Mouse (Mus musculus): ENCODE measurements around the gene Vps35l. TPM values are rescaled to one million over a fixed set of nuclear protein-coding genes. Genes with fewer than 3 reads are reported as not detected.
A peak's percentile ranks its signal among the peaks of the same experiment; 100 is the strongest.

Vps35l gene
- polyA plus RNA-seq, 1 experiment from 2014 or later: 91.9 TPM

DNA sequence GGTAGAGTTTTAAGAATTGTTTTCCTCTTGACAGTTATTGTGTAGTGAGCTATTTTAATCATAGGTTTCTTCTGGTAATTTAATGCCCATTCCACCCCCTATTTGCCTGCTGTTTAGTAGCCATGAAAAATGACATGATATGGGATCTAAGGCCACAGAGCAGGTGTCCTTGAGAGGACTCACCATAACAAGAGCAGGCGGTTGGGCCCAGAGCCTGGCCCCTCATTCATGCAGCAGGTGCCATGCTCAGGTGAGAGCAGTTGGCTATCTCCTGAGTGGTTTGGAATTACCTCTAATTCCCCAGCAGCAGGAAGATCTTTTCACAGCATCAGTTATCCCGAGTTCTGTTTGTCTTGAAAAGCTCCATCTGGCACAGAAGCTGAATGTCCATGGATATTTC lies 14.6 kb upstream of the Vps35l start:
- H3K27me3 ChIP-seq (replicated peaks; ENCODE audit: control insufficient read depth, insufficient read depth, low read length): no peaks in the 10 kb centered on the region
- H3K36me3 ChIP-seq (ENCODE audit: control insufficient read depth, insufficient read depth, low read length): peaks cover 30% of the 10 kb centered on the region
- H3K27ac ChIP-seq (ENCODE audit: low read depth, low read length): no peak overlapping the region
- no peak overlapping the region for H3K4me2 ChIP-seq (ENCODE audit: low read length)
- no peak overlapping the region for H3K4me3 ChIP-seq (ENCODE audit: low read length)
- H3K4me1 ChIP-seq (ENCODE audit: control insufficient read depth, insufficient read depth, low read depth, low read length): no peaks in the 10 kb centered on the region
- no peak for ATAC-seq
- WGBS: 94% methylated on average over 2 of the region's 2 CpGs
- no peak overlapping the region for H3K9ac ChIP-seq (ENCODE audit: low read depth, low read length)
- no peaks in the 10 kb centered on the region for H3K9me3 ChIP-seq (ENCODE audit: control insufficient read depth, low read length)

DNA sequence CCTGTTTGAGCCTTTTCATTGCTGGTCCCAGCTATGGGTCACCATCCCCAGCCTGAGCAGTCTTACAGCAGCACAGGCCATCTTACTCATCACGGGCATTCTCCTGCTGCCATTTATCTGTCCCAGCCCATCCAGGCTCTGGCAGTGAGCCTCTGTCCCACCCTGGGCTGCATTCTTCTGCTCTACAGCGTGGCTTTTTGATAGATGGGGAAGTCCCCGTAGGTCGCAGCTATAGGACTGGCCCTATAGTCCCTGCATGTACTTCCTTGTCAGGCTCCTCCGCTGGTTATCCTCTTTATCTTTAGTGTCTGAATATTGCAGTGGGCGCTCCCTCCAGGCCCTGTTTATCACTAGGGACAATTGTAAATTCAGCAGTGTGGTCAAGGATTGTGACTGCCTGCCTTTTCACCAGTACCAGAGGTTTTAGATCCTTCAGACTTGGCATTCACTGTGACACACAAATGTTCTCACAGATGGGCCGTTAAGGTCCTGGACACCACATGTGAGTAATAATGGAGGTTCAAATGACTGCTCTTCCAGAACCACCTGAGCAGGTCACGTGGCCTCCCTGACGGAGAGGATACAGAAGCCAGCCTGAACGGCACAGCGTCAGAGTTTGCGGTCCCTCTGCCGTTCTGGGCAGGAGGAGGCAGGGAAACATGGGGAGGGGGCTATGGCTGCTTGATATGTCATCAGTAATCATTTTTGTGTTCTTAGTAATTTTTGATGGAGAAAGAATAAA lies 11.0 kb upstream of the Vps35l start:
- Histone ChIP-seq H3K27me3 (replicated peaks; ENCODE audit: control insufficient read depth, insufficient read depth, low read length) (no peaks in the 10 kb centered on the region), H3K4me2 (ENCODE audit: low read length) (no peak overlapping the region), H3K36me3 (ENCODE audit: control insufficient read depth, insufficient read depth, low read length) (peaks cover 19% of the 10 kb centered on the region), H3K9me3 (ENCODE audit: control insufficient read depth, low read length) (no peaks in the 10 kb centered on the region), H3K27ac (ENCODE audit: low read depth, low read length) (no peak overlapping the region), H3K9ac (ENCODE audit: low read depth, low read length) (no peak overlapping the region), H3K4me1 (ENCODE audit: control insufficient read depth, insufficient read depth, low read depth, low read length) (no peaks in the 10 kb centered on the region), H3K4me3 (ENCODE audit: low read length) (no peak overlapping the region)
- ATAC-seq: no peak
- WGBS: 90% methylated on average over 13 of the region's 13 CpGs

DNA sequence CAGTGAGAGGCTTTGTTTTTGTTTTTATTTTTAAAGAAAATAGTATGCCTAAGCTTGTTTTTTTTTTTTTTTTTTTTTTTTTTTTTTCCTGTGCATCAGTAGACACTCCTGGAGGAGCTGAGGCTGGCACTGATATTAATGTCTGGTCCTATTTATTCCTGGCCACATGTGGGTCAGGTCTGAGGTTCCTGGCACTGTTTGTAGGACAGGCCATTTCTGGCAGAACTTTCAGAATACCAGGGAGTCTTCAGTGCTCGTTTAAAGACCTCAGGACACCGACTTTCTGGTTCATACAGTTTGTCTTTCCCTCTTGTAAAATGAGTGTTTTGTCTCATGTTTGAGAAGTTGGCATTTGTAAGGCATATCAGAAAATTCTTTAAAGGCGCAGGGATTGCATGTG lies 8.2 kb upstream of the Vps35l start:
- 93% methylated on average over 3 of the region's 3 CpGs for WGBS
- Histone ChIP-seq H3K4me3 (ENCODE audit: low read length) (no peak overlapping the region), H3K27me3 (replicated peaks; ENCODE audit: control insufficient read depth, insufficient read depth, low read length) (no peaks in the 10 kb centered on the region), H3K9me3 (ENCODE audit: control insufficient read depth, low read length) (no peaks in the 10 kb centered on the region), H3K4me1 (ENCODE audit: control insufficient read depth, insufficient read depth, low read depth, low read length) (no peaks in the 10 kb centered on the region), H3K27ac (ENCODE audit: low read depth, low read length) (no peak overlapping the region), H3K36me3 (ENCODE audit: control insufficient read depth, insufficient read depth, low read length) (peaks cover 14% of the 10 kb centered on the region), H3K4me2 (ENCODE audit: low read length) (no peak overlapping the region), H3K9ac (ENCODE audit: low read depth, low read length) (no peak overlapping the region)
- no peak for ATAC-seq

DNA sequence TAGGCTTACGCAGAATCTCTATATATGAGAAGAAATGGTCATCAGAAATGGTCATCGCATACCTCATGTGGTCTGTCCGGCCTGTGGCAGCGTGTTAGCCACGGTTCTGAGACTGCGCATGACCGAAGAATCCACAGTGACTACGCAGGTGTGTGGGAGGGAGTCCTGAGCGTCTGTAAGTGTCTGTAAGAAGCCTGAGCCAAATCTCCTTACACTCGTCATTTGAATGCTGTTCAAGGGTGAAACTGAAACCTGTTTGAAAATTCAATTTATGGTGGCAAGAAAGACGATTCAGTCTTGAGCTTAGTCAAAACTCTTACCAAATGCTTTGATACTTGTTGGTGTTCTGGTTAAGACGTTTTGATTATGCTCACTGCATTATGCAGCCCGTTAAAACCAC lies 6.8 kb upstream of the Vps35l start:
- H3K4me2 ChIP-seq (ENCODE audit: low read length): no peak overlapping the region
- no peaks in the 10 kb centered on the region for H3K4me1 ChIP-seq (ENCODE audit: control insufficient read depth, insufficient read depth, low read depth, low read length)
- no peak overlapping the region for H3K27ac ChIP-seq (ENCODE audit: low read depth, low read length)
- no peaks in the 10 kb centered on the region for H3K9me3 ChIP-seq (ENCODE audit: control insufficient read depth, low read length)
- no peak for ATAC-seq
- H3K9ac ChIP-seq (ENCODE audit: low read depth, low read length): no peak overlapping the region
- H3K27me3 ChIP-seq (replicated peaks; ENCODE audit: control insufficient read depth, insufficient read depth, low read length): no peaks in the 10 kb centered on the region
- peaks cover 14% of the 10 kb centered on the region for H3K36me3 ChIP-seq (ENCODE audit: control insufficient read depth, insufficient read depth, low read length)
- H3K4me3 ChIP-seq (ENCODE audit: low read length): no peak overlapping the region
- 91% methylated on average over 13 of the region's 13 CpGs for WGBS

DNA sequence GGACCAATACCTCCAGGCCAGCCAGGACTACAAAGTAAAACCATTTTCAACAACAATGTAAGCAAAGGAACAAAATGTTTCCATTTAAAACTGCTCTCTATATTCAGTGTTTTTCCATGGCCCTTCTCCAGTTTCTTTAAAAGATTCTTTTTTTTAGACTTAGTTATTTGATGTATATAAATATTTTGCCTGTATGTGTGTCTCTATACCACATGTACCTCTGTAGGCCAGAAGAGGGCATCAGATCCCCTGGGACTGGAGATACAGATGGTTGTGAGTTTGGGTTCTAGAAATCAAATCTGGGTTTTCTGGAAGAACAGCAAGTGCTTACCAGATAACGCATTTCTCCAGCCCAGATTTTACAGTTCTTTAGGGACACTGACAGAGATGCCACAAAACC lies 1.3 kb upstream of the Vps35l start:
- H3K4me3 ChIP-seq (ENCODE audit: low read length): no peak overlapping the region
- H3K4me1 ChIP-seq (ENCODE audit: control insufficient read depth, insufficient read depth, low read depth, low read length): peaks cover 12% of the 10 kb centered on the region
- no peak overlapping the region for H3K4me2 ChIP-seq (ENCODE audit: low read length)
- no peaks in the 10 kb centered on the region for H3K9me3 ChIP-seq (ENCODE audit: control insufficient read depth, low read length)
- 80% methylated on average over 1 of the region's 1 CpGs for WGBS
- no peak for ATAC-seq
- H3K27ac ChIP-seq (ENCODE audit: low read depth, low read length): no peak overlapping the region
- no peaks in the 10 kb centered on the region for H3K27me3 ChIP-seq (replicated peaks; ENCODE audit: control insufficient read depth, insufficient read depth, low read length)
- H3K9ac ChIP-seq (ENCODE audit: low read depth, low read length): no peak overlapping the region
- peaks cover 2% of the 10 kb centered on the region for H3K36me3 ChIP-seq (ENCODE audit: control insufficient read depth, insufficient read depth, low read length)

DNA sequence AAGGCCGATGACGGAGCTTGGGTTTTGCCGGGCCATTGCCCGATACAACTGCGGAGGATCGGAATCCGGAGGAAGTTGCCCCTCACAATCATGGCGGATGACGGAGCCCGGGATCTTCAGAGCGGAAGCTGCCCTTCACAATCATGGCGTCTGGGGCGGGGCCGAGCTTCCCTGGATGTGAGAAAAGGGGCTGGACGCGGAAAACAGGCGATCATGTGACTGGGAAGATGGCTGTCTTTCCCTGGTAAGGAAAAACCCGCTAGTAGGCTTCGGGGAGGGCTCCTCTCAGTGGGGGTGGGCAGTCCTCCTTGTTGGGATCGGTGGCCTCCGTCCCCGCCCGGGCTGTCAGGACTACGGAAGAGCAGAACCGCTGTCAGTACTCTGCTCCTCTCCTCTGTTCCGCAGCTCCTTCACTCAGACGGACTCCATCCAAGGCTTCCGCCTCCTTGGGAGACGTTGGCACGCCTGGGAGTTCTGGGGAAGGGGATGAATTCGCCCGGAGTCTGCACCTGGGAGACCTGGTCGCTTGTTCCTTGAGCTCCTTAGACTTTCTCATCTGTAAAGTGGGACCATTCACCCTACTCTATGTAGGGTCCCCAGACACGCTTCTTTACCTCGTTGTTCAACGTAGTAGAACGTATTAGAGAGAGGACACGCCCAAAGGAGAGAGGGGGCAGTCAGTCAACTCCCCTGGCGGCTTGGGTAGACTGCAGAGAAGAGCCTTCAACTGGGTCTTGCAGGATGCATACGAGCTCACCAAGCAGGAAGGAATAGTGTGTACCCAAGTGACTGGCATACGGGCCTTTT lies 709 bp downstream of the Vps35l start:
- Histone ChIP-seq H3K4me2 (ENCODE audit: low read length) (peak overlapping the region; percentile 62), H3K36me3 (ENCODE audit: control insufficient read depth, insufficient read depth, low read length) (peaks cover 7% of the 10 kb centered on the region; the same call in 1 of the 2 replicates), H3K27me3 (replicated peaks; ENCODE audit: control insufficient read depth, insufficient read depth, low read length) (no peaks in the 10 kb centered on the region), H3K9ac (ENCODE audit: low read depth, low read length) (peak overlapping the region; percentile 84), H3K27ac (ENCODE audit: low read depth, low read length) (peak overlapping the region; percentile 87), H3K9me3 (ENCODE audit: control insufficient read depth, low read length) (no peaks in the 10 kb centered on the region), H3K4me3 (ENCODE audit: low read length) (peak overlapping the region; percentile 84), H3K4me1 (ENCODE audit: control insufficient read depth, insufficient read depth, low read depth, low read length) (peaks cover 12% of the 10 kb centered on the region)
- peak; percentile 96 for ATAC-seq
- 3% methylated on average over 41 of the region's 41 CpGs for WGBS

DNA sequence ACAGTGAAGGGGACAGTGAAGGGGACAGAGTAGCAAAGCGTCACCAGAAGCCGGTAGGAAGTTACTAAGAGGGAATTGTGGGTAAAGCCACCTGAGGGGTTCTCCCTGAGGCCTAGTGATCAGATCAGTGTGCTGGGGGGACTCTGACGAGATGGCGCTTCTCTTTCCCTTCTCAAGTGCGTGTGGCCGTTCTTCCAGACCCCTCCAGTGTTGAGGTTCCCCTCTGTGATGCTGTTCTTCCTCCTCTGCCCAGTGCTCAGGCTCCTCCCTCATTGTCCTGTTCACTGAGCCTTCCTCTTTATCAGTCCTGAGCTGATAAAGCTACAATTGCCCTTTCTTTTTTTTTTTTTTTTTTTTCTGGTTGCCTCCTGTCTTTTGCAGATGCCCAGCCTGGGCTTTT lies 2.3 kb downstream of the Vps35l start:
- no peak overlapping the region for H3K27ac ChIP-seq (ENCODE audit: low read depth, low read length)
- H3K9ac ChIP-seq (ENCODE audit: low read depth, low read length): no peak overlapping the region
- no peak overlapping the region for H3K4me3 ChIP-seq (ENCODE audit: low read length)
- H3K27me3 ChIP-seq (replicated peaks; ENCODE audit: control insufficient read depth, insufficient read depth, low read length): no peaks in the 10 kb centered on the region
- H3K4me2 ChIP-seq (ENCODE audit: low read length): no peak overlapping the region
- peaks cover 12% of the 10 kb centered on the region for H3K4me1 ChIP-seq (ENCODE audit: control insufficient read depth, insufficient read depth, low read depth, low read length)
- no peak for ATAC-seq
- no peaks in the 10 kb centered on the region for H3K9me3 ChIP-seq (ENCODE audit: control insufficient read depth, low read length)
- H3K36me3 ChIP-seq (ENCODE audit: control insufficient read depth, insufficient read depth, low read length): peaks cover 15% of the 10 kb centered on the region; the same call in 1 of the 2 replicates
- WGBS: 83% methylated on average over 6 of the region's 6 CpGs

DNA sequence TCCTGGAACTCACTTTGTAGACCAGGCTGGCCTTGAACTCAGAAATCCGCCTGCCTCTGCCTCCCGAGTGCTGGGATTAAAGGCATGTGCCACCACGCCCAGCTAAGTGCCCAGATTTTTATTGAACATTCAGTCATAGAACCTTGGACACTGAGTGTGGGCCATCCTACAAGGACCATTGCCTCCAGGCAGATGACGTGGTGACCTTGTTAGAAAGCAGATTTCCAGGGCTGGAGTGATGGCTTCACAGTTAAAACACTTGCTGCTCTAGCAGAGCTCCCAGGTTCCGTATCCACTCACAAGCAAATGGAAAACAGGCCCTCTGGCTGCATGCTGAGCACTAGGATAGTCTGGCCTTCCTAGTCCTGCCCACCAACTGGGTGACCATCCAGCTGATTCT lies 4.7 kb downstream of the Vps35l start:
- H3K4me2 ChIP-seq (ENCODE audit: low read length): no peak overlapping the region
- peaks cover 32% of the 10 kb centered on the region for H3K36me3 ChIP-seq (ENCODE audit: control insufficient read depth, insufficient read depth, low read length)
- no peak overlapping the region for H3K4me3 ChIP-seq (ENCODE audit: low read length)
- no peak overlapping the region for H3K27ac ChIP-seq (ENCODE audit: low read depth, low read length)
- H3K9me3 ChIP-seq (ENCODE audit: control insufficient read depth, low read length): no peaks in the 10 kb centered on the region
- WGBS: 93% methylated on average over 5 of the region's 5 CpGs
- H3K4me1 ChIP-seq (ENCODE audit: control insufficient read depth, insufficient read depth, low read depth, low read length): peaks cover 12% of the 10 kb centered on the region
- no peak overlapping the region for H3K9ac ChIP-seq (ENCODE audit: low read depth, low read length)
- no peak for ATAC-seq
- H3K27me3 ChIP-seq (replicated peaks; ENCODE audit: control insufficient read depth, insufficient read depth, low read length): no peaks in the 10 kb centered on the region

DNA sequence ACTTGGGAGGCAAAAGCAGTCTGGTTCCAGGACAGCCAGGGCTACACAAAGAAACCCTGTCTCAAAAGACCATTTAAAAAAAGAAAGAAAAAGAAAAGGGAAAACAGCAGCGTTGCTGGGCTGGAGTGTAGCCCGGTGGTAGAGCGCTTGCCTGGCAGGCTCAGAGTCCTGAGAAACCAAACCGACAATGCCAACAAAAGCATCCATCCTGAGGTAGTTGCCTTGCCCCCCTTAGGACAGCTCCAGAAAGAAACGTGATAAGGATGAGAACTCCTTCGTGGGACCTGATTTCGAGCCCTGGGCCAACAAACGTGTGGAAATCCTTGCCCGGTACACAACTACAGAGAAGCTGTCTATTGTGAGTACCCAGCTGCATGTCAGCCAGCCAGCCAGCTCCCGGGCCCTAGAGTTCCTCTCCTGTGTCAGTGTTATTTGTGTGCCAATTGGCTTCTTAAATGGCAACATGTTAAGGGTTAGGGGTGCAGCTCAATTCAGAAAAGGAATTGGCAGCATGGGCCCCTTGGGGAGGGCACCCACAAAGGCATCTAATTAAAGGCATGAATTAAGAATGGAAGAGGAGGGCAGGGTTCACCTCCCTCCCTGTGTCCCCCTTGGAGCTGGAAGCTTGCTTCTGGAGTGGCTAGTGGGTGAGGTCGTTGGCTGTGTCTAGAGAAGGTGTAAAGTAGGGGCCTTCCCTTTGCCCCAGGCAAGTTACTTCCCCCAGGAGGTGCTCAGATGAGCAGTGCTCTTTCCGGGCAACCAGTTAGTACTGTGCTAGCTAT lies 8.1 kb downstream of the Vps35l start:
- no peak overlapping the region for H3K9ac ChIP-seq (ENCODE audit: low read depth, low read length)
- WGBS: 76% methylated on average over 12 of the region's 12 CpGs
- no peaks in the 10 kb centered on the region for H3K27me3 ChIP-seq (replicated peaks; ENCODE audit: control insufficient read depth, insufficient read depth, low read length)
- H3K9me3 ChIP-seq (ENCODE audit: control insufficient read depth, low read length): no peaks in the 10 kb centered on the region
- ATAC-seq: peak; percentile 91
- no peak overlapping the region for H3K4me3 ChIP-seq (ENCODE audit: low read length)
- H3K4me2 ChIP-seq (ENCODE audit: low read length): no peak overlapping the region
- H3K27ac ChIP-seq (ENCODE audit: low read depth, low read length): no peak overlapping the region
- no peaks in the 10 kb centered on the region for H3K4me1 ChIP-seq (ENCODE audit: control insufficient read depth, insufficient read depth, low read depth, low read length)
- peaks cover 51% of the 10 kb centered on the region for H3K36me3 ChIP-seq (ENCODE audit: control insufficient read depth, insufficient read depth, low read length)
